Mouse (Mus musculus) urinary bladder, postnatal 14 days (tissue): Measurements from ENCODE around the gene Pla2g5.
A peak's percentile ranks its signal among the peaks of the same experiment; 100 is the strongest.

Experiments used
- DNase-seq: peaks from one replicate; pipeline ENCODE4 v3.0.0; 2021; ENCODE audit warnings: low spot score

The Pla2g5 gene

DNA sequence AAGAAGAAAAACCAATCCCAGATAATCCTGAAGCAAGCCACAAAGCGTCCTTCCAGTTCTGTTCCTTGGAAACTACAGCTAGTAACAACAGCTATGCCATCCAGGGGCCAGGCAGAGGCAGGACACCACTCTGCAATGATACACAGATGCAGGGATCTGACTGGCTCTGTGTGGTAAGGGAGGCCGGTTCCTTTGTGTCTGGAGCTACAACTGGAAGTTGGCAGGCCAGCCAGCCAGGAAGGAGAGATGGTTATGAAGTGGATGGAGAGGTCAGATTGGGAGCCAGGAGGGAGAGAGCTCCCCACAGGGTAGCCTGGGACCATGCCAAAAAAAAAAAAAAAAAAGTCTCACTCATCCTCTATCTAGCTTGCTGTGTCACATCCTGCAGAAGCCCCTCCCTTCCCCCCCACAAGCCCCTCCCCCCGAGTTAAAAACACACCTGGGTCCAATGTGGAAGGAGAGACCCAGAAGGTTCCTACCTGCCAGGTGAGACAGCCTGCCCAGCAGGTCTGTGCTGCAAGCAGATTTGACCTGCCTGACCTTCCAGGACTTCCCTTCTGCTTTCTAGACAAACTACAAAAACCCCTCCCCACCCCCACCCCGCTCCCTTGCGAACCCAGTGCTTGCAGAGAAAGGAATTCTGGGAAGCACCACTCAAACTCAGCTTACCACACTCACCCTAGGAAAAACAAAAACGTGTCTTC, 66.6 kb downstream of the Pla2g5 start:
- DNase-seq, result no peak

DNA sequence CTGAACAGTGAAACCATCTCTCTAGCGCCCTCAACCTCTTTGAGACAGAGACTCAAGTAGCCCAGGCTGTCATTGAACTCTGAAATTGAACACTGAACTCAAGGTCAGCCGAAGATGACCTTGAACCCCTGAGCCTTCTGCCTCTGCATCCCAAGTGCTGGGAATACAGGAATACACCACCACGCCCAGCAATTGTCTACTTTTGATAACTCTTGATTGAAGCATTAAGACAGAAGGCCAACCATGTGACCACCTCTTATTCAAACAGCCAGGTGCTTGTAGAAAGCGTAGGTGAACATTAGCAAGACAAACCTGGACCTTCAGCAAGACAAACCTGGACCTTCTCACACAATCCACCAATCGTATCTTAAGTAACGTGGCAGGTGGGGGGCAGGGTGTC, 68.9 kb downstream of the Pla2g5 start:
- no peak for DNase-seq

DNA sequence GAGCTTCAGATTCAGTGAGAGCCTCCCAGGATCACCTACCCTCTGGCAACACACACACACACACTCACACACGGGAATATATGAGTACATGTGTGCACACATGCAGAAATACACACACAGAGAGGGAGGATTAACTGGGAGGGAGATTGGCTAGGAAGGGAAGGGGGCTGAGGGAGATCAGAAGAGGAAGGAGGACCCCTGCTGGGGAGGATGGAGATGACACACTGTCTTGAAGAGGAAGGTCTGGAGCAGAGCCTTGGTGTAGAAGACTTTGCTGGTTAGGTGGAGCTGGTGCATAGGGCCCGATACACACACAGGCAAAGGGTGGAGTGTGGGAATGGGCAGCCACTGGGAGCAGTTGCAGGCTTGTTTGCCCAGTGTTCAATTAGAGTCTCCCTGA, 70.0 kb downstream of the Pla2g5 start:
- peak; percentile 39 for DNase-seq

DNA sequence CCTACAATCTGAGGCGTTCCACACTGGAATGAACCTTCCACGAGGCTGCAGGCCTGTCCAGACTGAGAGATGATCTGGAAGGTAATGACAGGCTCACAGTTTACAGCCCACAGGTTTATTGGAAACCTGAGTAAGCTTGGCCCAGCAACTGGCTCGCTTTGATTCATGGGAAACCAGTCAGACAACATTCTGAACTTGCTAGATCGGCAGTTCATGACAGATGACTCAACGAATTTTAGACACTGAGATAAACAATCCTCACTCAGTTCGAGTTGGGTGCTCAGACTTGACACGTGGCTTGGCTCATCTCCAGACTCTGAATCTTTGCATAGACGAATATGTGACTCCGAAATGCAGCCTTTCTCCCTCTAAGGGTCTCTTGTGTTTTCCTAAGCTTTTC, 70.7 kb downstream of the Pla2g5 start:
- peak; percentile 57 for DNase-seq

DNA sequence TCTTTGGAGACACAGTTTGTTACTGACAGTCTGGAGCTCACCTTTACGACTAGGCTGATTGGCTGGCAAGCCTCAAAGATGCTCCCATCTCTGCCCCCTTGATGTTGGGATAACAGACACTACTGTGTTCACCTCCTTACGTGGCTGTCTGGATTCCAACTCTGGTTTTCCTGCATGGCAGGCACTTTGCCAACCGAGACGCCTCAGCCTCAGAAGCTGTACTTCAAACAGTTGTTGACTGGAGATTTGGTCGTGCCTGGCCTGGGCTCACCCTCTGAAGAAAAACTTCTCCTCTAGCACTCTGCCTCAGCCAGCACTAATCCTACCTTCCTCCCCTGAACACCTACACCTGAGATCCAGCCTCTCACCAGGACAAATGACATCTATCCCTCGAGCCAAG, 71.8 kb downstream of the Pla2g5 start:
- DNase-seq, result no peak

DNA sequence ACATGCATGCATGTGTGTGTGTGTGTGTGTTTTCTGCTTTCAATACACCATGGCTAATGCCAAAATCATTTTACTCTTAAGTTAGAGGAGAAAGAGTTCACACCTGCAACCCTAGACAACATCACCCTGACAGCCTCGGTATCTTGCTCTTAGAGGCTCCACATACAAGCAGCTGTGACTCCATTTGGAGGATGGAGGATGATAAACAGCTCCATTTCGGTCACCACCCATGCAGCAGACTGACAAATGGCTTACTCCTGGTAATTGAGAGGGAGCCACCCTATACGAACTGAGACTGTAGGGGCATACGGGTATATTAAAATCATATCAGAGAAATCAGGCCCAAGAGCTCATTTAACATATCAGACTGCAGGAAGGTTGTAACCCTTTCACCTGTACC, 74.9 kb downstream of the Pla2g5 start:
- DNase-seq, result no peak

DNA sequence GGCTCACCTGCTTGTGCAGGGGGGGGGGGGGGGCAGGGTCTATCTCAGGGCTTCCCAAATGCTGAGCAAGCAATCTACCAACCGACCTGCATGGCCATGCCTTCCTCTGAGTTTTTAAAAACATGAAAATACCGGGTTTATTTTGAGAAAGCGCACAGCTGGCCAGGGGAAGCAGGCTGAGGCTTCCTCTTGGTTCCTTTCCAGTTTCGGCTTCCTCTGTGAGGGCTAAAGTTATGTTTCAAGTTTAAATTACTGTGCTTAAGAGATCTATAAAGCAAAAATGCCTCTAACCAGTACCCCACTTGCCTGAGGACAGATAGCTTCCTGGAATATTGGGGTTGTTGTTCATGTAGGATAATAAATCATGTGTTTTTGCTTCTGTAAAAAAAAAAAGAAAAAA, 77.1 kb downstream of the Pla2g5 start:
- no peak for DNase-seq

DNA sequence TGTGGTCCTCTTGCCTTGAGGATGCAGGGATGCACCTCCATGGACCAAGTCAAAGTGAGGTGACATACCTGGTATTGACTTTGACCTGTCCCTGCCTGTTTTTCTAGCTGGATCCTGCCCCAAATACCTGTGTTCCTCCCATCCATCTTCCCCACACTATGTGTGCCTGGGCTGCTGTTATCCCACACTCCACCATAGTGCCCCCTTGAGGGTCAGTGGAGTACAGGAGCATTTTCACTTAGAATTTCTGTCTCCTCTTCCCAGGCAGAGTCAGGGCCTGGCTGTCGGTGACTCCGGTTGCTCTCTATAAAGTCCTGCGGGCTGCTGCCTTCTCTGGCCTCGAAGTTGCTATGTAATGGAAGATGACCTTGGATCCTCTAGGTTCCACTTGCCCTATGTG, 77.6 kb downstream of the Pla2g5 start:
- DNase-seq, result no peak

DNA sequence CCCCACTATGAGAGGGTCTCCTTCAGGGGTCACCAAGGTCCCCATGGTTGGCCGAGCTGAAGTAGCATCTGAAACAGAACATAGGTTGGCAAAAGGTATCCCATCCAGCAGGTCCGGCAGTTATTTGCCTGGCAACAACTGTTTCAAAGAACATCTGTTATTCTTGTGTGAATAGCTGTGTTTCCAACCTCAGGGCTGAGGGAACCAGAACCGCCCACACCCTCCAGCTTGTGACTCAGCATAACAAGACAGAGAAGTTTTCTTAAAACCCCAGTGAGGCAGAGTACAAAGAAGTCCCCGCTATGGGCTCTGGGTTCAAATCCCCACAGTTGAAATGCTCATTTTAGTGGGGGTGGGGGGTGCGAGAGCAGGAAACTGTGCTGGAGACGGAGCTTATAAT, 81.2 kb downstream of the Pla2g5 start:
- no peak for DNase-seq

DNA sequence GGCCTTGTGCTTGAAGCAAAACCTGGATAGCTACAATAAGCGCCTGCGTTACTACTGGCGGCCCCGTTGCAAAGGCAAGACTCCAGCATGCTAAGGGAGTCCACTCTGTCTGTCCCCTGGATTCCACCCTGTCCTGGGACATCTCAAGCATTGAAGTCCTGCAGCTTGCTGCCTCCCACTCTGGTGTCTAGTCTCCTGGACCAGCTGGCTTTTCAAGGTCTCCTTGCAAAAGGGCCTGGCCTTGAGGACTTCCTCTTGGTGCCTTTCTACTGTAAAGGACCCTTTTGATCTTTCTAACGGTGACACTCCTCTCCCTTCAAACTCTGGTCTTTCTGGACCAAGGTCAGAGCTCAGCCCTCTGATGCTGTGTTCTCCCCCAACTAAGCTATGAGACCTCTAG, 83.0 kb downstream of the Pla2g5 start:
- DNase-seq, result no peak

DNA sequence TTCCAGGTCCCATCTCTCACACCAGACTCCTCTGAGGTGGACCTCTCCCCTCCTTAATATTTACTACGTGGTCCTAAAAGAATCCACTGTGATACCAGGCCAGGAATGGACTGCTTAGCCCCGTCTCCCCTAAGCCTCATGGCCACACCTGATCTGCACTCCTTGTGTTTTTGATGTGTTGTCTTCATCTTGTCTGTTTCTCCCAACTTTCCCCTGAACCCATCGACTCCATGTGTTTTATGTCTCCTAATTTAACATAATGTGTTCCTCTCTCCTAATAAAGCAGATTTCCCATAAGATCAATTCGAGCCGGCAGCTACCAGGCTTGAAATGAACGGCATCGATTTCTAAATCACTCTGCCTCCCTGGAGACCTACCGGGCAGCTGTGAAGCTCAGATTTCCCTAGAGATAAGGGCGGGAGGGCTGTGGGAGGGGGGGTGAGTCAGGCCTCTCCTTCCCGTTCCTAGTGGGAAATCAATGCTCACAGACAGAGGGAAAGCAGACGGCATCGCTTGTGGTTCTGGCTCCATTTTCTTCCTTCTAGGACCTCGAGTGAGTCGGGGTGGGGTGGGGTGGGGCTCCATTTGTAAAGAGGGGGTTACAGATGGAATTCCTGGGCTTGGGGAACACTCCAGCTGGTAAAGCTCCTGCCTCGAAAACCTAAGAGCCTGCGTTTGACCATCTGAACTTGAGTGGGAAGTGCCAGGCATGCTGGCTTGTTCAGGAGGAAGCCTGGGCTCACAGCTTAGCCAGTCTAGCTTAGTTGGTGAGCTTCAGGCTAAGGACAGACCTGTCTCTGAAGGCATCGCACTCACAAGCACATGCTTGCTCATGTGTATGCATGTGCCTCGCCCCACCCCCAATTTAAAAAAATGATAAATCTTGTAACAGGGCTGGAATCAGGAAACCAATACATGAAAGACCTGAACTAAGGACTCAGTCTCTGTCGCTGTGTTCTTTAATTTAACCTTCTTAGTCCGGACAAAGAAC, 85.6 kb downstream of the Pla2g5 start:
- no peak for DNase-seq

DNA sequence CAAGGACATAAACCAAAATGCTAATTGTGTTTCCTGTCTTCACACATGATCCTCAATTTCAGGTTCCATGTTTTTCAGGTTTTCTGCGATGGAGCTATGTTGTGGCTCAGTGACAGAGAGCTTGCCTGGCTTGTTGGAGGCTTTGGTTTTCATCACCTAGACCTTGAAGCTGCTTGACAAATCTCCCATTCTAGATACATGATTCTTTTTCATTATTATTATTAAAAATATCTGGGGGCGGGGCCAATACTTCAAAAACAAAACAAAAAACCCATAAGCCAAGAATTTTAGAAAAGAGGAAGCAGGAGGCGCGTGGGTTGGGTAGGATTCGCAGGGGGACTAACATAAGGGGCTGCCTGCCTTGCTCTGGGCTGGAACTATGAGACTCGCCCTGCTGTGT, 87.8 kb downstream of the Pla2g5 start, which contains the start of gene Pla2g2d:
Pla2g2d (plus strand) TSS at position 301 of the 400 bp plus-strand sequence.
- no peak for DNase-seq

DNA sequence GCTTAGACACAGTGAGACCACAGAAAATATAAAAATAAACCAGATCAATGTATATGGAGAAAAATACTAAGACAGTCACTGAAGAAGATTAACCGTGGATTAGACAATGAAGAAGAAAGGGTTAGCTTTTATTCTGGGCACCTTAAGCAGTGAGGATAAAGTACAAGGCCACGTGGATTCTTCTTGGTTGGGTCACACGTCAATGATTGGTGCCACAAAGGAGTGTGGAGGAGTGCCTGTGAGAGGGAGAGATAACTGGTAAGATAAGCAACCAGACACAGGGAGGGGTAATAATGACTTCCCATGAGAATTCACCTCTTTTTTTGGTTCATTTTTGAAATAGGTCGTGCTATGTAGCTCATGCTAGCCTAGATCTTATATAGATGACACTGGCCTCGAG, 90.9 kb downstream of the Pla2g5 start:
- DNase-seq, result no peak

DNA sequence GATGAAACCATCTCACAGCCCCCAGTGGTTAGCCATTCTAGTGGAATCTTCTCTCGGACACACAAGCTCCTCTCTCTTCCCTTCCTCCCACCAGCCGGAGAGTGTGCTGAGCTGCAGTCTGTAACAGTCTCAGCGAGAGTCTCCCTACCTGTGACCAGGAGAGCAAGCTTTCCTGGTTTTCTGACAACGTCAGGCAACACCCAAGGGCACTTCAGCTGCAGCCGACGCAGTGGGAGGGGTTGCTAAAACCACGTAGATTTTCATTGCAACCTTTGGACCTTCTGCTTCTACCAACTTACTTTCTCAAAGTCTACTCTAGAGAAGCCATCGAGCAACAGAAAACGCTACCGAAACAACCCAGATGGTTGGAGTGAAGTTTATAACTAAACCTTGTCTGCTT, 91.3 kb downstream of the Pla2g5 start:
- no peak for DNase-seq

DNA sequence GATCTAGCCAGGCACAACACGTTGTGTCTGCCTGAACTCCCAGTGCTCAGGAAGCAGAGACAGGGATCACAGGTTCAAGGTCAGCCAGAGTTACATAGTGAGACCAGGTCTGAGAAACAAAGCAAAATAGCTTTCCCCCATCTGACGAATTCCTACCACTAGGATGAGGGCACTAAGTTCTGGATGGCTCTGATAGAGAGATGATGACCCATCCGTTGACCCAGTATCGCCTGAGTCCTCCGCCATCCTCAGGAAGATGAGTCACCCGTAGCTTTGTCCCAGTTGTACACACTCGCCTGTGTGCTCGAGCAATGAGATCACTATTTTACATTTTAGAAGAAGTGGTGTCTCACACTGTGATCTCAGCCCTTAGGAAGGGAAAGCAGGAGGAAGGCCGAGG, 101.0 kb downstream of the Pla2g5 start:
- DNase-seq, result no peak

DNA sequence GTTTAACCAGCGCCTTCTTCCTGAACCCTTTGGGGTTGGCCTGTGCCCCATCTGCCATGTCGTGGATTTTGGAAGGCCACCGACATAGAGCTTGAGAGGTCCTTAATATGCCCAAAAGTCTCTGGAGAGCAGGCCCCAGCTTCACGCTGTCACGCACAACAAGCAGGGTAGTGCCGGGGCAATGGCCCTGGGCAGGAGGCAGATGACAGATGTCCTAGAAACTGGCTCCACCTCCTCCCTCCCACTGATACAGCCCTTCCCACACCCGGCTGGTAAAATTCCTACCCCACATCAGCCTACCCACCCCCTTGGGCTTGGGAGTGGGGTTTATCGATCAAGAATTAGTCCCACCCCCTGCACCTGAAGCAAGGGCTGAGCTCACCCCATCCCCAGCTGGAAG, 105.9 kb downstream of the Pla2g5 start, which contains the start of gene Pla2g2f:
Pla2g2f (minus strand) TSS at position 211 of the 400 bp plus-strand sequence.
- no peak for DNase-seq

DNA sequence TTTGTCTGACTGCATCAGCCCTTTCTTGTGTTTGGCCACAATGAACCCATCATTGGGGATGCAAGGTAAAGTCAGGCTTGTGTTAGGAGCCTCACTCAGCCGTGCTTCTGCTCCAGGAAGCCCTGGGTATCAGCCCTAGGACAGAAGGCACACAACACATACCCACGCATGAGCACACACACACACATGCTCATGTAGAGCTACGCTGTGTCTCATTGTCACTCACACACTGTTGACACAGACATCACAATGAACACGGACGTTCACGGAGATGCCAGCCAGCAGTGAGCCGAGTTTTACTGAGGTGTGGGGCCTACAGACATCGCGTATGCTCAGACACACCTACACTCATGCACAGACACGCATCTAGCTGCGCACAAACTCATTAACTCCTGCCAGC, 107.3 kb downstream of the Pla2g5 start:
- DNase-seq, result no peak

DNA sequence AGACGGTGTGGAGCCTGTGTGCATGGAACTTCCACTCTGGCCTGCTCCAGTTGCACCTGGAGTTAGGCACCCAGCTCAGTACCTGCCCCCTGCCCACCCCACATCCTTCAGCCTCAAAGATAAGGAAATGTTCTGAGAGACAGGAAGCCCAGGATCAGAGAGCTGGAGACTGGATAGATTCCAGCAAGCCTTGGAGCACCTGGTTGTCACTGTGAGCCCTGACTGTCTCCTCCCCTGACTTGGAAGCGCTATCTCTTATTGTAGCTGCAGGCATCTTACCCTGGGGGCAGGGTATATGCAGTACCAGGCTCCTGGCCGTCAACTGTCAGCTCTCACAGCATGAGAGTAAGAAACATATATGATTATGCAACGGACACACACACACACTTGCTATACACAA, 107.8 kb downstream of the Pla2g5 start:
- DNase-seq, result no peak

DNA sequence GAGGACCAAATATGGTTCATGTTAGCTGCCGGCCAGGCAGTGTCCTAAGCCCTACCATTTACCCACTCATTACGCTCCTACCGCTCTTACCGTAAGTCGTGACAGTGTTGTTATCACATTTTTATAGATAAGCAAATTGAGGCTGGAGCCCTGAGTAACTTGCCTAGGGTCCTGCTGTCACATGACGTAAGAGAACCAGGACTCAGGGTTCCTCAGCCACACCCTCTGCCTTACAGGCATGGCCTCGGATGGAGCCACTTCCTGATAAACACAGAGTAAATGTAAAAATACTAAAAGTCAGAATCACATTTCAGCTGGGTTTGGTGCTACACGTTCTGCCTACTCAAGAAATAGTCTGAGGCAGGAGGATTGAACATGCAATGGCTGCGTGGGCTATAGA, 108.8 kb downstream of the Pla2g5 start:
- DNase-seq, result no peak

DNA sequence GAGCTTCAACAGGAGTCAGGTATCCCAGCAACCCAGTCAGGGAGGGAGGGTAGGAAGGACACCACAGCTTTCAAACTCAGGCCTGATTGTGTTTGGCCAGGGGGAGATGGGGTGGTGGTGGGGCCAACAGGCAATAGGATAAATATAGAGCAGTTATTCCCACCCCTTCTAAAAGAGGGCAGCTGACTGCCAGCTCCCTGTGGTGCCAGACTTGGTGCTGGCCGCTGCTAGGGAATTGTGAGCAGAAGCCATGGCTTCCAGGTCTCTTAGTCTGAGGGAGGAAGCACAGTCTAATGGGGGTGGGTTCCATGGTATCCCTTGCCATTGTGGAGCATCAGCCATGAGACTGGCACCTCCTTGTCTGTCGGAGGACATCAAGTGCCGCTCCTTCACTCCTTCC, 109.7 kb downstream of the Pla2g5 start:
- no peak for DNase-seq

DNA sequence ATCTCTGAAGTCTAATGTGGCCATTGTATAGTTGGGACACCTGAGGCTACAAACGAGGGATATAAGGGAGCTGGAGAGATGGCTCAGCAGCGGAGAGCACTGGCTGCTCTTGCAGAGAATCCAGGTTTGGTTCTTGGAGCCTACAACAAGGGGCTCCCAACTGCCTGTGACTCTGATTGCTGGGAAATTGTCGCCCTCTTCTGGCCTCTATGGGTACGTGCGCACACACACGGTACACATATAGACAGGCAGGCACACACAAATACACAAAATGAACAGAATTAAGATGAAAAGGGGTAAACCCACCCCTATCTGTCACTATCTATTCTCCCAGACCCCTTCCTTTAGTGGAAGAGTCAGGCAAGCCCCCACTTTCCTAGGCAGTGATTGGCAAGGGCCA, 110.7 kb downstream of the Pla2g5 start:
- no peak for DNase-seq
